Mouse (Mus musculus) heart, adult 2 months (tissue): ENCODE measurements around the gene Chrm4. TPM values are rescaled to one million over a fixed set of nuclear protein-coding genes. Genes with fewer than 3 reads are reported as not detected.

Experiments
- DNase-seq, 2 experiments: peaks; one replicate each; pipeline ENCODE4 v3.0.0; 2021
- H3K27ac ChIP-seq: fragments of 200-600 bp; 2 replicates; pipeline ENCODE4 v1.8.1; 2022
- H3K27me3 ChIP-seq: fragments of 200-500 bp; 2 replicates; pipeline ENCODE4 v1.6.1; 2012; ENCODE audit warnings: mild to moderate bottlenecking, low read length, inconsistent platforms, mixed read lengths; ENCODE audit not compliant: control insufficient read depth, insufficient read depth
- H3K36me3 ChIP-seq: fragments of 200-500 bp; 2 replicates; pipeline ENCODE4 v1.6.1; 2012; ENCODE audit warnings: low read length, inconsistent platforms; ENCODE audit not compliant: control insufficient read depth, insufficient read depth
- H3K4me1 ChIP-seq: fragments of 200-500 bp; 2 replicates; pipeline ENCODE4 v1.6.1; 2011; ENCODE audit warnings: low read length; ENCODE audit not compliant: control insufficient read depth, insufficient read depth
- H3K4me3 ChIP-seq: fragments of 200-600 bp; 2 replicates; pipeline ENCODE4 v1.8.1; 2022
- H3K79me2 ChIP-seq: fragments of 200-500 bp; replicated peaks from 2 replicates; pipeline ENCODE4 v1.6.1; 2012; ENCODE audit warnings: mild to moderate bottlenecking, inconsistent platforms, low read length, moderate library complexity, mixed read lengths; ENCODE audit not compliant: control insufficient read depth, insufficient read depth
- H3K9ac ChIP-seq: fragments of 200-500 bp; 2 replicates; pipeline ENCODE4 v1.6.1; 2012; ENCODE audit warnings: low read depth, mild to moderate bottlenecking, control low read depth, inconsistent platforms, low read length, mixed read lengths
- CTCF ChIP-seq: fragments of 200-600 bp; IDR thresholded peaks from 2 replicates; pipeline ENCODE4 v1.8.1; 2022; ENCODE audit warnings: antibody characterized with exemption, mild to moderate bottlenecking, moderate library complexity
- EP300 ChIP-seq: fragments of 200-500 bp; IDR thresholded peaks from 2 replicates; pipeline ENCODE4 v1.6.1; 2011; ENCODE audit warnings: low read depth, low read length, control low read depth; ENCODE audit not compliant: insufficient read depth
- POLR2A ChIP-seq: fragments of 200-500 bp; IDR thresholded peaks from 2 replicates; pipeline ENCODE4 v1.6.1; 2011; ENCODE audit warnings: mild to moderate bottlenecking, low read depth, low read length, control low read depth; ENCODE audit not compliant: insufficient read depth
- WGBS: fragments of 180-500 bp; shearing (Covaris S2); methylation state at CpG from one replicate; pipeline ENCODE4 v1.1.7; 2018; 5-methylcytosine and 5-hydroxymethylcytosine counted together
- intact Hi-C: fragments of 180-260 bp; cut with DNase I; formaldehyde crosslinking; loops from one replicate; pipeline ENCODE4 v1.15.1; 2025
- polyA plus RNA-seq: library from polyadenylated mRNA; depleted of rRNA; stranded (reverse); fragments of >200 nt; gene quantifications from 2 replicates; pipeline ENCODE4 v1.2.3, GENCODE M21; 2012
- total RNA-seq, 2 experiments: library from RNA; stranded (reverse); gene quantifications; 2 replicates each; pipeline ENCODE4 v1.2.3; 2021

The Chrm4 gene
- total and polyA plus RNA-seq, 3 experiments, result 0.14 TPM; not detected in 2

DNA sequence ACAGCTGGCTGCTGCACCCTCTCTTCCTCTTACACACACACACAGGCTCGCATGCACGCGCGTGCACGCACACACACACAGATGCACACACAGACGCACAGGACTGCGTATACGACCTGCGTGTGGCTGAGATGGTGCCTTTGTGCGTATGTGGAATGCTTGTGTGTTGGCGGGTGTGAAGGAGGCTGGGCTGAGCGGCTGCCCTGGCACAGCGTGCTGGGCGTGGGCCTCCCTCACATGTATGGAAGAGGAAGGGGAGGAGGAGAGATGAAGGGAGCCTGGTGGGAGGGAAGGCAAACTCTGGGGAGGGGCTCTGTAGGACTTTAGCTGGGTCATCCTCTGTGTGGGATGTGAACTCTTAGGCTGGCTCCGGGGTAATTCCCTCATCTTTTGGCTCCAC lies 1.6 kb upstream of the Chrm4 start:
- Histone ChIP-seq H3K27me3 (peaks cover 13% of the 10 kb centered on the region), H3K9ac (no peak overlapping the region), H3K4me1 (peaks cover 2% of the 10 kb centered on the region), H3K27ac (no peak overlapping the region), H3K36me3 (no peaks in the 10 kb centered on the region), H3K79me2 (no peaks in the 10 kb centered on the region), H3K4me3 (no peak overlapping the region)
- intact Hi-C loops, result loop anchor here (2.0 to 10.0 kb wide), 2 partner anchors 147 to 321 kb away; no protein-coding TSS in a partner anchor
- DNase-seq, result no peak
- 73% methylated on average over 15 of the region's 15 CpGs for WGBS
- TF ChIP-seq CTCF (no peak), POLR2A (no peak), EP300 (no peak)

DNA sequence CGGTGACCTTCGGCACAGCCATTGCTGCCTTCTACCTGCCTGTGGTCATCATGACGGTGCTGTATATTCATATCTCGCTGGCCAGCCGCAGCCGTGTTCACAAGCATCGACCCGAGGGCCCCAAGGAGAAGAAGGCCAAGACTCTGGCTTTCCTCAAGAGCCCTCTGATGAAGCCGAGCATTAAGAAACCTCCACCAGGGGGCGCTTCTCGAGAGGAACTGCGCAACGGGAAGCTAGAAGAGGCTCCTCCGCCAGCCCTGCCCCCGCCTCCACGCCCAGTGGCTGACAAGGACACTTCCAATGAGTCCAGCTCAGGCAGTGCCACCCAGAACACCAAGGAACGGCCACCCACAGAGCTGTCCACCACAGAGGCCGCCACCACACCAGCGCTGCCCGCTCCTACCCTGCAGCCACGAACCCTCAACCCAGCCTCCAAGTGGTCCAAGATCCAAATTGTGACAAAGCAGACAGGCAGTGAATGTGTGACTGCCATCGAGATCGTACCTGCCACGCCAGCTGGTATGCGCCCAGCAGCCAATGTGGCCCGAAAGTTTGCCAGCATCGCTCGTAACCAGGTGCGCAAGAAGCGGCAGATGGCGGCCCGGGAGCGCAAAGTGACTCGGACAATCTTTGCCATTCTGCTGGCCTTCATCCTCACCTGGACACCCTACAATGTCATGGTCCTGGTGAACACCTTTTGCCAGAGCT lies 931 bp downstream of the Chrm4 start:
- no peaks in the 10 kb centered on the region for H3K36me3 ChIP-seq
- no peaks in the 10 kb centered on the region for H3K79me2 ChIP-seq
- H3K4me3 ChIP-seq, result no peak overlapping the region
- intact Hi-C loops, result loop anchor here (10.0 kb wide), 1 partner anchor 323 kb away; no protein-coding TSS in a partner anchor
- H3K4me1 ChIP-seq, result peaks cover 2% of the 10 kb centered on the region
- peaks cover 2% of the 10 kb centered on the region for H3K27me3 ChIP-seq
- peak; percentile 63 to 71 for DNase-seq
- H3K27ac ChIP-seq, result no peak overlapping the region
- H3K9ac ChIP-seq, result 0 out of 2 replicates have a peak overlapping the region, but pooled peaks have one; percentile 13
- WGBS, result 43% methylated on average over 34 of the region's 34 CpGs
- TF ChIP-seq EP300 (no peak), CTCF (peak; percentile 77), POLR2A (no peak)

DNA sequence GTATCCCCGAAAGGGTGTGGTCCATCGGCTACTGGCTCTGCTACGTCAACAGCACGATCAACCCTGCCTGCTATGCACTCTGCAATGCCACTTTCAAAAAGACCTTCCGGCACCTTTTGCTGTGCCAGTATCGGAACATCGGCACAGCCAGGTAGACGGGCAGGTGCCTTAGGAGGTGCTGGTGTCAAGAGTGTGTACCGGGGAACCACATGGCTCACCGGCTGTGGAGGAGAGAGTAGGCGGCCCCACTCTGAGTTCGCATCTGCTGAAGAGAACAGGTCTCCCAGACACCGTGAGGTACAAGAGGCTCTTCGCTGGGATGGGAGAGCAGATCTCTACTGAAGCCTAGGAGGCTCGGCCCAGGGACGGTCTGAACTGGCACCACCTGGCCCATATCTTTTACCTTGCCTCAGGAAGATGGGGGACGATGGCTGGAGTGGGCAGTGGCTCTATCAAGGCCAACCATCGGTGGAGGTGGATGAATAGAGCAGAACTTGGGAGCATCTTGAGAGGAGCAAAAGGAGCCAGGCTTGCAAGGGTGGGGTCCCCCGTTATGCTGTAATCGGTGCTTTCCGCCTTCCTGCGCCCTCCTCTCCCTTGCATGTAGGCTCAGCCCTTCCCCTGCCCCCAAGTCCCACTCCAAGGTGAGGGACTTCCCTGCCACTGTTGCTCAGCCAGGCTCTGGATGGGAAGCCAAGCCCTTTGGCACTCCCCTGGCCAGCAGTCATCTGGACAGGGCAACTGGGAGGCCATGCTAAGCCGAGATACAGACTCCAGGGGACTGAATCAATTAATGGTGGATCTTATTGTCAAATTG lies 1.7 kb downstream of the Chrm4 start:
- H3K9ac ChIP-seq, result no peak overlapping the region
- WGBS, result 80% methylated on average over 23 of the region's 23 CpGs
- H3K36me3 ChIP-seq, result no peaks in the 10 kb centered on the region
- H3K27me3 ChIP-seq, result peaks cover under 1% of the 10 kb centered on the region
- H3K4me3 ChIP-seq, result no peak overlapping the region
- peaks cover under 1% of the 10 kb centered on the region; the same call in 1 of the 2 replicates for H3K4me1 ChIP-seq
- TF ChIP-seq EP300, result no peak
- TF ChIP-seq POLR2A, result no peak
- TF ChIP-seq CTCF, result no peak
- H3K79me2 ChIP-seq, result no peaks in the 10 kb centered on the region
- H3K27ac ChIP-seq, result no peak overlapping the region
- no peak for DNase-seq
- intact Hi-C loops, result loop anchor here (10.0 kb wide), 1 partner anchor 324 kb away; no protein-coding TSS in a partner anchor

DNA sequence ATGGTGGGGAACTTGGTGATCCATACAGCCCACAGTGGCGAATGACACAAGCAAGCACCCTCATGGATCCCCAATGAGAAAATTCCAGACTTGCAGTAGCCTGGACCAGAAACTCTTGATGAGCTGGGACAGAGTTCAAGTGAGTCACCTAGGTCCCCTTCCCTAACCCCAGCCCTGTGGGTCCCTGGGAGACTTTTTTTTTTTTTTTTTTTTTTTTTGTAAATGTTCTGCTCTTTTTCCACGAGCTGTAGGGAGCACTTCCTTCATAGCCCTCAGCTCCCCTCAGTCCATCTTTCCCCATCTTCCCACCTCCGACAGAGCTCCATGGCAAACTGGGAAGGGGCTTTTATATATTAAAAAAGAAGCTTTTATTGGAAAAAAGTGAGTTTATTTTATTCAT lies 2.4 kb downstream of the Chrm4 start:
- H3K9ac ChIP-seq, result no peak overlapping the region
- intact Hi-C loops, result loop anchor here (10.0 kb wide), 1 partner anchor 325 kb away; no protein-coding TSS in a partner anchor

DNA sequence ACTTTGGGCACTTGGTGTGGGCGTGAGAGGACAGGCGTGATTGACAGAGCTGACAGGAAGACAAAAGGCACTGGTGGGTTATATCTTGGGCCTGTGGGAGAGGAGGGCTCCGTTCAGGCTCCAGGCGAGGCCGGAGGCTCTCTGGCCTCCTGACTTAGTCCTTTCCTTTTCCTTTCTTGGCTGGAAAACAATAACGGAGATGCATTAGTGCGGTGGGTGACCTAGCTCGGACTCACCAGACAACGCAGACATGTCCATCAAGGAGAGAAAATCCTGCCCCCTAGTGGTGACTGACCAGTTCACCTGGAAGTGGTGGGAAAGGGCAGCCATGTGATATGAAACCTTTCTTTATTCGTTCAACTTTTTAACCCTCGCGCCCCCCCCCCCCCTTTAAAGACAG lies 2.9 kb downstream of the Chrm4 start:
- intact Hi-C loops, result loop anchor here (10.0 kb wide), 1 partner anchor 325 kb away; no protein-coding TSS in a partner anchor
- Histone ChIP-seq H3K27me3 (no peaks in the 10 kb centered on the region), H3K4me3 (no peak overlapping the region), H3K27ac (no peak overlapping the region), H3K36me3 (no peaks in the 10 kb centered on the region), H3K9ac (no peak overlapping the region), H3K79me2 (no peaks in the 10 kb centered on the region), H3K4me1 (no peaks in the 10 kb centered on the region)
- TF ChIP-seq EP300, result no peak
- no peak for TF ChIP-seq POLR2A
- peak; percentile 78 for TF ChIP-seq CTCF
- 20% methylated on average over 12 of the region's 12 CpGs for WGBS
- peak; percentile 23 to 38 for DNase-seq

More for the DNA sequence above, 2.4 kb downstream of the Chrm4 start:
- Histone ChIP-seq H3K4me1 (no peaks in the 10 kb centered on the region), H3K79me2 (no peaks in the 10 kb centered on the region), H3K27ac (no peak overlapping the region), H3K4me3 (no peak overlapping the region), H3K36me3 (no peaks in the 10 kb centered on the region), H3K27me3 (no peaks in the 10 kb centered on the region)
- TF ChIP-seq EP300, result no peak
- no peak for TF ChIP-seq POLR2A
- TF ChIP-seq CTCF, result no peak
- DNase-seq, result no peak
- 80% methylated on average over 3 of the region's 3 CpGs for WGBS
